Mouse (Mus musculus): Measurements from ENCODE around the gene Acbd5. TPM values are rescaled to one million over a fixed set of nuclear protein-coding genes. Genes with fewer than 3 reads are reported as not detected.

Gene Acbd5
- 10 to 100 TPM; 51.9 to 59.6 TPM for polyA plus RNA-seq (2017; shearing (Covaris generic))

DNA sequence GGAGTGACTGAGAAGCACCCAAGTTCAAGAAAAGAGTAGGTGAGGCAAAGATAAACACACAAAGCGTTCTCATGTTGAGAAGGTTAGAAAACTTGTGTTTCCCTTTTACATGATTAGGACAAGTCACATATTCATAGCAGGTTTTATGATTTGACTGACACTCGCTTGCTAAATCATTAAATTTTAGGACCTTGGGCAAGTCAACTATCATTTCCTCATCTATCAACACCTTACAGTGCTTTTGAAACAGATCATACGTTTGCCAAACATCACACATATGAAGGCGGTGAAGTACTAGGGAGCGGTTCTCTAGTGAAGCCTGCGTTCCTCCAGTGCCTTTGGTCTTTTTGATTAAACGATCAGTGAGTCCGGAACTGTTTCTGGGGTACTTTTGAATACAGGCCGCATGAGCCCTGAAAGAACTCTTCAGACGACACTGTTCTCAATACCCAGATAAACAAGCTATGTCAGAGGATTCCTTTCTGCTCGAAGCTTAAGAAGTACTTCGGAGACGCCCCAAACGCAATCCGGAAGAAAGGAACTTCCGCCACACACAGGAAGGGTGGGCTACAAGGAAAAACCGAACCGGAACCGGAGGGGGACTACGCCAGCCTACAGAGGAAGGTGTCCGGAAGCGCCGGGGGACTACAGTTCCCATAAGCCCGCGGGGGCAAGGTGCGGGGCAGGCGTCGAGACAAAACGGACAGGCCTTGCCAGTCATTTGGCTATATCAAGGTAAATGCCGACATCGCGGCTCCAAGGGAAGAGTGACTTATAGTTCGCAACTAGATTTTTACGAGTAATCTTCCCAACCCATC is at the start of gene Acbd5:
Gene Acbd5, plus strand, starts transcription at position 616 of the 818 bp plus-strand sequence.

GRCm38 (mm10) chr2:23040001-23040646 is 27.8 kb upstream of the Acbd5 start, which contains the start of gene Abi1:
Gene Abi1 (minus strand): TSS chr2:23040241.

DNA sequence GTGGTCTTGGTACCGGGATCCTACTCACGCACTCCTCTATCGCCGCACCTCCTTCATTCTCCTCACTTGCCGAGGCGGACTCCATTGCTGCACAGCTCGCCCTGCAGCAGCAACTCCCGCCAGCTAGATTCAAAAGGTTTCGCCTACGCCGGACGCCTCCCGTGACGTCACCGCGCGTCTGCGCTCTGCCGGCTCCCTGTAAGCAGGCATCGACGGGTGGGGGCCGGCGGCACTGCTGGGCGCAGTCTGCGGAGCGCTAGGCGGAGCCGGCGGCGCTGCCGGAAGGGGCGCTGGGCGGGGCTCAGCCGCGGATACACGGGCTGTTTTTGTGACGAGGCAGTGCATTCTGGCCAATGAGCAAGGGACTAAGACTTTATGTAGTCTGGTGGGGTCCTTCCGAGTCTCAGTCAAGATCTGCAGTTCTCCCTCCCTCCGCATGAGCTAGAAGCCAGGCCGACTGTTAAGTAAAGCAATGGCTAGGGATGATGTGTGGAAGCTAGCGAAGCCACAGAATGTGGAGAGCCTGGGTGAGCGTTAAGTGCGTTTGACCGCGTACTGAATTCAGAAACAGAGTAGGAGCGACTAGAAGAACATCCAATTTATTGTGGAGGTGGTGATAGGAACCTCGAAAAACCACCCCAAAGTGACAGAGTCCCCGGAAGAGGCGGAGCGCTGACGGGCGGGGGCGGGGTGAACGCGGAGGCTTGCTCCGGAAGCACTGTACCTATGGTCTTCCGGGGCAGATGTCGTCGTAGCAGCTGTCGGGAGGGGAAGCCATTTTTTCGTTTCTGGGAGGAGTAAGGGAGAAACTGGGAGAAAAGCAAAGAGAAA is 88.0 kb downstream of the Acbd5 start, which contains the start of the genes Mastl and Yme1l1:
Gene Mastl, minus strand, starts transcription at position 248 of the 831 bp plus-strand sequence.
Gene Yme1l1, plus strand, starts transcription at position 593 of the 831 bp plus-strand sequence.

Other genes starting within 250 kb of the Acbd5 start
- 10 to 100 TPM in 1 of 2 experiments, 1 to 10 TPM in 1; 6.9 to 12.3 TPM for gene Pdss1, start 172.6 kb upstream of the Acbd5 start, polyA plus RNA-seq (2017; shearing (Covaris generic))
- gene Abi1, start 27.9 kb upstream of the Acbd5 start, polyA plus RNA-seq (2017; shearing (Covaris generic)): 100 to 1,000 TPM; 151 to 188 TPM
- gene Mastl, start 87.9 kb downstream of the Acbd5 start, polyA plus RNA-seq (2017; shearing (Covaris generic)): 1 to 10 TPM; 1.3 to 2.5 TPM
- 10 to 100 TPM; 54.4 to 57.6 TPM for gene Yme1l1, start 88.2 kb downstream of the Acbd5 start, polyA plus RNA-seq (2017; shearing (Covaris generic))
- gene 4931423N10Rik, start 139.3 kb downstream of the Acbd5 start, polyA plus RNA-seq (2017; shearing (Covaris generic)): under 1 TPM in 1 of 2 experiments, not detected in 1; 0.18 TPM